Mouse (Mus musculus) liver, embryonic 16.5 days (tissue): ENCODE data around the gene Rcan3. TPM values are rescaled to one million over a fixed set of nuclear protein-coding genes. Genes with fewer than 3 reads are reported as not detected.

Experiments used
- ATAC-seq: fragments of 200-750 bp; cut with Nextera tagmentation; 2 replicates; pipeline ENCODE4 v1.8.0; 2017; ENCODE audit warnings: low read depth, mild to moderate bottlenecking, moderate number of reproducible peaks, moderate library complexity
- H3K27ac ChIP-seq: fragments of 300-500 bp; sonication (generic); 2 replicates; pipeline ENCODE4 v1.5.1; 2014; ENCODE audit warnings: mild to moderate bottlenecking, low read length
- H3K27me3 ChIP-seq: fragments of 300-500 bp; sonication (generic); 2 replicates; pipeline ENCODE4 v1.6.1; 2014; ENCODE audit warnings: low read depth, low read length, mixed read lengths; ENCODE audit not compliant: control insufficient read depth, insufficient read depth
- H3K36me3 ChIP-seq: fragments of 300-500 bp; sonication (generic); 2 replicates; pipeline ENCODE4 v1.6.1; 2014; ENCODE audit warnings: mild to moderate bottlenecking; ENCODE audit not compliant: control insufficient read depth, insufficient read depth
- H3K4me1 ChIP-seq: fragments of 300-500 bp; sonication (generic); 2 replicates; pipeline ENCODE4 v1.6.1; 2014; ENCODE audit warnings: low read depth, low read length, mixed read lengths; ENCODE audit not compliant: control insufficient read depth
- H3K4me2 ChIP-seq: fragments of 300-500 bp; sonication (generic); 2 replicates; pipeline ENCODE4 v1.6.1; 2014; ENCODE audit warnings: low read depth, low read length, mixed read lengths
- H3K4me3 ChIP-seq: fragments of 300-500 bp; sonication (generic); 2 replicates; pipeline ENCODE4 v1.5.1; 2014; ENCODE audit warnings: low read depth, mild to moderate bottlenecking, low read length
- H3K9ac ChIP-seq: fragments of 300-500 bp; sonication (generic); 2 replicates; pipeline ENCODE4 v1.6.1; 2014; ENCODE audit warnings: low read depth, low read length
- H3K9me3 ChIP-seq: fragments of 300-500 bp; sonication (generic); replicated peaks from 2 replicates; pipeline ENCODE4 v1.6.1; 2016; ENCODE audit warnings: low read length; ENCODE audit not compliant: control insufficient read depth
- WGBS: fragments of 180-500 bp; shearing (Covaris S2); extraction: QIAGEN DNeasy Blood & Tissue Kit; methylation state at CpG from one replicate; pipeline ENCODE4 v1.1.7; 2014; ENCODE audit not compliant: insufficient replicate concordance; 5-methylcytosine and 5-hydroxymethylcytosine counted together
- polyA plus RNA-seq: library from polyadenylated mRNA; unstranded; fragments of >200 nt; fragmentation: Nextera tagmentation; extraction: Ambion mirVana; gene quantifications from 2 replicates; pipeline ENCODE4 v1.2.1, GENCODE M21; 2015

Rcan3 gene
- polyA plus RNA-seq, 1 experiment from 2014 or later = 3.5 TPM

DNA sequence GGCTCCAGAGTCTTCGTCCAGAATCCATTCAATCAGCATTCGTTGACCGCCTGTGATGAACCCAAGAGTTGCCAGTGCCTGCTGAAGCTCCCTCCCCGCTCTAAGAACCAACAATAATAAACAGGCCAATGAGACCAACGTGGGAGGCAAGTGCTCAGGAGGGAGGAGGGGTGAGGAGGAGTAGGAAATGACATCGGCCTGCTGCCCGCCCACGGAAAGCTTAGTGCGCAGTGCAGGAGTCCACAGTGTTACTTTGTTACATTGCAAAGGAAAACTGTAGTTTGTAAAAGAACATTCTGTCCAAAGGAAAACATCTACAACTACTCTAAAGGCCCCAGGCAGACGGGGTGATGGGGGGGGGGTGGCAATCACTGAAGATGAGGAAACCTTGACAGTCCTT, 29.6 kb downstream of the Rcan3 start:
- no peak overlapping the region for H3K9ac ChIP-seq
- no peaks in the 10 kb centered on the region for H3K9me3 ChIP-seq
- H3K27me3 ChIP-seq = peaks cover 9% of the 10 kb centered on the region
- peaks cover 20% of the 10 kb centered on the region for H3K4me1 ChIP-seq
- no peak overlapping the region for H3K27ac ChIP-seq
- no peak for ATAC-seq
- H3K4me2 ChIP-seq = no peak overlapping the region
- H3K4me3 ChIP-seq = no peak overlapping the region
- H3K36me3 ChIP-seq = no peaks in the 10 kb centered on the region
- WGBS = 78% methylated on average over 10 of the region's 10 CpGs

DNA sequence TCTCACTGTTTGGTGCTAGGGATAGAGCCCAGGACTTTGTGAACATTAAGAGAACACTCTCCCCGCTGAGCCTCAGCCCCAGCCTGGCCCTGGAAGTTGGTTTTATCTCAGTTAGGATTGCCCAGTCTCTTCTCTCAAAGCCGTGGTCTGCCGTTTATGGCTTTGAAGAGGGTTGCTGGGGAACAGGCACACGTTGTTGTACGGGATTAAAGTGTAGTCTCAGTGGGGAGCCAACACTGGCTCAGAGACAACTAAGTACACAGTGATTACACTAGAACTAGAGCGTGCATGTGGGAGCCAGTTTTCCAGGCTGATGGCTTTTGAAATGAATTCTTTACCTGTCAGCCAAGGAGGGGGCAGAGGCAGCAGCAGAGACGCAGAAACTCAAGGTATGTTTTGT, 31.8 kb downstream of the Rcan3 start:
- H3K36me3 ChIP-seq = no peaks in the 10 kb centered on the region
- H3K9ac ChIP-seq = no peak overlapping the region
- peaks cover 30% of the 10 kb centered on the region for H3K27me3 ChIP-seq
- no peak overlapping the region for H3K27ac ChIP-seq
- H3K9me3 ChIP-seq = no peaks in the 10 kb centered on the region
- H3K4me3 ChIP-seq = no peak overlapping the region
- 44% methylated on average over 7 of the region's 7 CpGs for WGBS
- peaks cover 27% of the 10 kb centered on the region for H3K4me1 ChIP-seq
- no peak overlapping the region for H3K4me2 ChIP-seq
- ATAC-seq = no peak

GRCm38 (mm10) chr4:135397991-135398390, 35.7 kb downstream of the Rcan3 start, which contains the start of gene Ncmap:
Gene Ncmap (minus strand): TSS chr4:135398227.
- no peak for ATAC-seq
- H3K4me1 ChIP-seq = peaks cover 7% of the 10 kb centered on the region; the same call in 1 of the 2 replicates
- H3K36me3 ChIP-seq = no peaks in the 10 kb centered on the region
- WGBS = 3% methylated on average over 29 of the region's 29 CpGs
- H3K9me3 ChIP-seq = no peaks in the 10 kb centered on the region; the same call in 1 of the 2 replicates
- H3K9ac ChIP-seq = no peak within 1 kb of the TSS
- H3K4me3 ChIP-seq = peak within 1 kb of the TSS; percentile 24
- H3K4me2 ChIP-seq = peak within 1 kb of the TSS; percentile 36; the same call in 1 of the 2 replicates
- H3K27ac ChIP-seq = no peak within 1 kb of the TSS
- H3K27me3 ChIP-seq = peaks cover 47% of the 10 kb centered on the region

DNA sequence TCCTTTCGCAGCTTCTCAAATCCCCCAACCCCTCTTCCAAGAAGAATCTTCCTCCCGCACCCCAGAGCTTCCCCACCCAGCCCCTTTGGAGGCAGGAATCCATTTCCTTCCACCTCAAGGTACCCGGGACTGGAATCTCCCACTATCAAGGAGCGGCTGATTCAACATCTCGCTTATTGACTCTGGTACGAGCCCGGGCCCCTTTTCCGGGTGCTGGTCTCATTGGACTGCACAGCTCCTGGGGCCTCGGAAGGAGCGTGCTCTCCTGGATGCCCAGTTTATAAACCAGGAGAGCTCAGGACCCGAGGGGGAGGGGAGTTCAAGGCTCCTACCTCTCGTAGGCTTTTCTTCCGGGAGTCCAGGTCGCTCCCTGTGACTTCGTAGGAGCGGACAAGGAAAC, 36.1 kb downstream of the Rcan3 start:
- Histone ChIP-seq H3K27me3 (peaks cover 47% of the 10 kb centered on the region), H3K4me3 (peak overlapping the region; percentile 24)

GRCm38 (mm10) chr4:135396303-135396702, 37.4 kb downstream of the Rcan3 start:
- no peaks in the 10 kb centered on the region for H3K36me3 ChIP-seq
- H3K27me3 ChIP-seq = peaks cover 47% of the 10 kb centered on the region
- WGBS = 71% methylated on average over 5 of the region's 5 CpGs
- H3K4me3 ChIP-seq = no peak overlapping the region
- H3K9ac ChIP-seq = no peak overlapping the region
- peaks cover 2% of the 10 kb centered on the region; the same call in 1 of the 2 replicates for H3K9me3 ChIP-seq
- peaks cover 7% of the 10 kb centered on the region; the same call in 1 of the 2 replicates for H3K4me1 ChIP-seq
- H3K27ac ChIP-seq = no peak overlapping the region
- no peak overlapping the region for H3K4me2 ChIP-seq
- ATAC-seq = no peak

More for the DNA sequence above, 36.1 kb downstream of the Rcan3 start:
- WGBS = 8% methylated on average over 16 of the region's 16 CpGs
- ATAC-seq = no peak
- Histone ChIP-seq H3K4me1 (peaks cover 7% of the 10 kb centered on the region; the same call in 1 of the 2 replicates), H3K9ac (no peak overlapping the region), H3K36me3 (no peaks in the 10 kb centered on the region), H3K9me3 (peaks cover 2% of the 10 kb centered on the region; the same call in 1 of the 2 replicates), H3K27ac (no peak overlapping the region), H3K4me2 (peak overlapping the region; percentile 36; the same call in 1 of the 2 replicates)

- Histone ChIP-seq H3K27me3 (peaks cover 47% of the 10 kb centered on the region), H3K9ac (no peak overlapping the region), H3K9me3 (peaks cover 2% of the 10 kb centered on the region; the same call in 1 of the 2 replicates), H3K27ac (no peak overlapping the region), H3K4me3 (no peak overlapping the region), H3K4me1 (peaks cover 7% of the 10 kb centered on the region; the same call in 1 of the 2 replicates), H3K36me3 (no peaks in the 10 kb centered on the region), H3K4me2 (no peak overlapping the region)
- ATAC-seq = no peak
- 67% methylated on average over 4 of the region's 4 CpGs for WGBS
Measured at GRCm38 (mm10) chr4:135395375-135395774, 38.3 kb downstream of the Rcan3 start.

- Histone ChIP-seq H3K36me3 (no peaks in the 10 kb centered on the region), H3K9ac (no peak overlapping the region), H3K4me2 (no peak overlapping the region), H3K9me3 (peaks cover 2% of the 10 kb centered on the region; the same call in 1 of the 2 replicates), H3K4me1 (peaks cover 7% of the 10 kb centered on the region; the same call in 1 of the 2 replicates), H3K27me3 (peaks cover 45% of the 10 kb centered on the region), H3K27ac (no peak overlapping the region), H3K4me3 (no peak overlapping the region)
- no peak for ATAC-seq
- 68% methylated on average over 7 of the region's 7 CpGs for WGBS
Measured at GRCm38 (mm10) chr4:135394666-135395065, 39.0 kb downstream of the Rcan3 start.

DNA sequence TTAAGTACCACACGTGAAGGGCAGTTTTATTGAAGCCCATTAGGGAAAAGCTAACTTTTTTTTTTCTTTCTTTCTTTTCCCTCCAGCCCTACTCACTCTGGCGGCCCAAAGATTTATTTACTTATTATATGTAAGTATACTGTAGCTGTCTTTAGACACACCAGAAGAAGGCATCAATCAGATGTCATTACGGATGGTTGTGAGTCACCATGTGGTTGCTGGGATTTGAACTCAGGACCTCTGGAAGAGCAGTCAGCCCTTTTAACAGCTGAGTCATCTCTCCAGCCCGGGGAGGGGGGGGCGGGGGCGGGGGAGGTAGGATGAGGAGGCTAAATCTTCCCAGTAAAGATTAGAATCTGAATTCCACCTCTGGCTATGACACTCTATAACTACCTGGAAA, 40.3 kb downstream of the Rcan3 start:
- 53% methylated on average over 6 of the region's 6 CpGs for WGBS
- no peaks in the 10 kb centered on the region for H3K36me3 ChIP-seq

GRCm38 (mm10) chr4:135392801-135393200, 40.9 kb downstream of the Rcan3 start:
- Histone ChIP-seq H3K27me3 (peaks cover 26% of the 10 kb centered on the region), H3K9ac (no peak overlapping the region), H3K9me3 (peaks cover 2% of the 10 kb centered on the region; the same call in 1 of the 2 replicates), H3K27ac (no peak overlapping the region), H3K36me3 (no peaks in the 10 kb centered on the region), H3K4me1 (peaks cover 2% of the 10 kb centered on the region; the same call in 1 of the 2 replicates), H3K4me3 (no peak overlapping the region), H3K4me2 (no peak overlapping the region)
- WGBS = 59% methylated on average over 3 of the region's 3 CpGs
- no peak for ATAC-seq

More for the DNA sequence above, 40.3 kb downstream of the Rcan3 start:
- Histone ChIP-seq H3K27me3 (peaks cover 32% of the 10 kb centered on the region), H3K27ac (no peak overlapping the region), H3K9me3 (peaks cover 2% of the 10 kb centered on the region; the same call in 1 of the 2 replicates), H3K4me2 (no peak overlapping the region), H3K4me3 (no peak overlapping the region), H3K4me1 (peaks cover 7% of the 10 kb centered on the region; the same call in 1 of the 2 replicates), H3K9ac (no peak overlapping the region)
- ATAC-seq = no peak
